Mouse (Mus musculus) kidney, postnatal 14 days (tissue): ENCODE measurements around the gene Ltb.
"Not testable (repeated sequence)": the region's sequence is repeated elsewhere in the genome, so short reads cannot be mapped to it uniquely, and the experiment has no call there.

Source experiments
- DNase-seq: peaks from one replicate; pipeline ENCODE4 v3.0.0; 2022; ENCODE audit warnings: mixed read lengths

The Ltb gene

DNA sequence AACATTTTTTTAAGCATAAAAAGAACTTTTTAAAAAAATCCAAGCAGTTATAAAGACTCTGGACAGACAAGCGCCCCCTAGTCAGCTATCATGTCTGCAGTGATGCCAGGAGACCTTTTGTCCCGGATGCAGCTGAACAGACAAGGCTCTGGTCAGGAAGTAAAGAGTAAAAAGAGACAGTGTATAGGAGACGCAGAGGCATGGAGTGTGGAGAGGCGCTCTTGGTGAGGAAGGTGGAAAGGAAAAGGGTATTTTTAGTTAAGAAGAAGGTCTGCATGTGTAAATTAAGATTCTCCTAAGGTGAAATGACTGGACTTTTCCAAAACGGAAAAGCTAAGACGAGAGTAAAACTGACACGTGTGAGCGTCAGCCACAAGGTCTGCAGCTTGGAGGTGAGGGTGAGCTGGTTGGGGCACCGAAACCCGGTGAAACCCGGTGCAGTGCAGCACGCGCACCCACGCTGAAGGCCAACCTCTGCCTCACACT is 32.4 kb downstream of the Ltb start:
- DNase-seq, result peak; percentile 52

DNA sequence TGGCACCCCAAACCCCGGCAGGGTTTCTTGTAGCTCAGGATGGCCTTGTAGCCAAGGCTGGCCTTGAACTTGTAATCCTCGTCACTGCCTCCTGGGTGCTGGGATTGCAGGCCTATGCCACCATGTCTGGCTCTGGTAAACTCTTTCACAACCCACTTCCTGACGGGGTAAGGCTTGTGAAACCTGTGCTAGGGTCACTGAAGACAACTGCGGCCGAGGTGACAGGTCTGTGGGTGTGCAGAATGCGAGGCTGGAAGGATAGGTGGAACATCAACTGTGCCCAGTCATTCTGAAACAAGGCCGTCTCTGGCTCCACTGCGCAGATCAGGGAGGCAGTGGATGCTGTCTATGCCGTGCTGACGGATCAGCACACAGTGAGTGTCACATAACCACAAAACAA is 36.8 kb downstream of the Ltb start:
- no peak for DNase-seq

DNA sequence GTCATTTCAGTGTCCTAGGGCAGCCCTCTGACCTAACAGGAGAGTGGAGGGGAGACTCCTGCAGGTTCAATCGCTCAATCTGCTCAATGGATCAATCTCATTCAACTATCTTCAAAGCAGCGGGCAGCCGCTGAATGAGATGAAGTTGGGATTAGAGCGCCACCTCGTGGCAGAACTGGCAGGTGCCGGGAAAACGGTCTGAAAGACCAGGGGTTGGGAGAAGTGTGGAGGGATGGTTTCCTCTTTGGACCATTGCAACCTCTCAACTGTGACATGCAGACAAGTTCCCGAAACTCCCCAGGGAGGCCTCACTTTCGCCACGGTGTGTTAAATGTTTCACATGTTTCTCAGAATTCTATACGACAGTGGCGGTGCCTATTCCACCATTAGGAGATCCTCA is 37.8 kb downstream of the Ltb start:
- peak; percentile 87 for DNase-seq

GRCm38 (mm10) chr17:35232659-35233058 is 38.4 kb downstream of the Ltb start:
- DNase-seq, result no peak

GRCm38 (mm10) chr17:35233114-35233980 is 39.1 kb downstream of the Ltb start, which contains the start of gene Atp6v1g2:
Atp6v1g2 (plus strand) TSS chr17:35233660.
- no peak for DNase-seq

GRCm38 (mm10) chr17:35234090-35234489 is 39.9 kb downstream of the Ltb start:
- not testable (repeated sequence) for DNase-seq

DNA sequence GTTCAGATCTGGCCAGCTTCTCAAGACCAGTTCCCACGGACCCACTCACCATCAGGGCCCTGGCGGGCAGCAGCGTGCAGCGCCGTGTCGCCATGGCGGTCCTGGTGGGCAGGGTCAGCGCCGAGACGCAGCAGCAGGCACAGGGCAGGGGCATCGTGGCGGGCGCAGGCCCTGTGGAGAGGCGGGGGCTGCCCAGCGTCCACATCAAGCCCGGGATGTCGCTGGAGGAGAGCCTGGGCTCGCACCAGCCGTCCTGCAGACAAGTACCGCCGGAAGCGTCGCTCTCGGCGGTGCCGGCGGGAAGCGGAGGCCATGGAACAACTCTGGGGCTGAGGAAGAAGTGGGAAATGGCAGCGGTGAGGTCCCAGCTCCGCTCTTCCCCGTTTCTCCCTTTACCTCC is 40.7 kb downstream of the Ltb start:
- DNase-seq, result peak; percentile 64

DNA sequence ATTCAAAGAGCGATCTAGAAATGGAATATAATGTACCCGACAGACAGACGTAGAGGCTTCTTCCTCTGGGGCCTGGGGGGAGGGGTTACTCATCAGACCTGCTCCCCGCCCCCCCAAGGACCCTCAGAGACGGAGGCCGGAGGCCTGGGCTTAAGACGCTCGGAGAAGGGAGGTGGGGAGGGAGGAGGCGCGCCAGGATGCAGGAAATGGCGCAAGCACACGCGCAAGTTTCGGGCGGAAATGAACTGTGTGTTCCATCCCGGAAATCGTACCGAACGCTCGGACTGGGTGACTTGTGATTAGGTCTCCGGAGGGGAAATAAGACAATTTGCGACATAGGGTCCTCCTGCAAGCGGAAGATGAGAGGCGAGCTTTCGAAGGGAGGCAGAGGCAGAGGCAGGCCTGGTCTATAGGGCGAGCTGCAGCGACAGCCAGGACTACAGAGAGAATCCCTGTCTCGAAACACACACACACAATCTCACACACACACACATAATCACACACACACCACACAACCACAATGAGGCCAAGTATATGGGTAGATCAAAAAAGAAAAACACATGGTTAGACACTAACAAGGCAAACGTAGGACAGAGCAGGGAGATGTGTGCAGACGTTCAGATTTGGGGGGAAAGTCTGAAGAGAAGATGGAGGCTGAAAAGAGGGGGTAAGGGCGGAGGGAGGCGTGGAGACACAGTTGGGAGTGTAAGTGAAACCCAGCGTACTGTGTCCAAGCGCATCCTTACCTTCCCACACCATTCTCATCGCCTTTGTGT is 41.6 kb downstream of the Ltb start, which contains the start of gene Nfkbil1:
Gene Nfkbil1 (minus strand): TSS at position 179 of the 776 bp plus-strand sequence.
- DNase-seq, result peak; percentile 95

DNA sequence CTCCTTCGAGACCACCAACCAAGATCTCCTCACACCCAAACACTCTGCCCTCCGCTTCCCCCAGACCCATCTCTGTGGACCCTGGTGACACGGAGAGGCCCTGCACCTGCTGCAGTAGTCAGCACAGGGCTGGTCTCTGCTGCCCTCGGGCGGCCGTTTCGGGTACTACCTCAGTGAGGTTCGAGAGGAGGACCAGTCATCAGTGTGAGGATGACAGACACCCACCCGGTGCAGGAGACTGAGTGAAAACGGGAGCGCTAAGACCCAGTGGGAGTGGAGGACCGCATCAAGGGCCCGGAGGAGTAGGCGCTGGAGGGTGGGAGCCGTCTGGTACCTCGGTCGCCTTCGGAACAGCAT is 42.1 kb downstream of the Ltb start:
- peak; percentile 95 for DNase-seq

GRCm38 (mm10) chr17:35236996-35237395 is 42.8 kb downstream of the Ltb start:
- DNase-seq, result no peak

DNA sequence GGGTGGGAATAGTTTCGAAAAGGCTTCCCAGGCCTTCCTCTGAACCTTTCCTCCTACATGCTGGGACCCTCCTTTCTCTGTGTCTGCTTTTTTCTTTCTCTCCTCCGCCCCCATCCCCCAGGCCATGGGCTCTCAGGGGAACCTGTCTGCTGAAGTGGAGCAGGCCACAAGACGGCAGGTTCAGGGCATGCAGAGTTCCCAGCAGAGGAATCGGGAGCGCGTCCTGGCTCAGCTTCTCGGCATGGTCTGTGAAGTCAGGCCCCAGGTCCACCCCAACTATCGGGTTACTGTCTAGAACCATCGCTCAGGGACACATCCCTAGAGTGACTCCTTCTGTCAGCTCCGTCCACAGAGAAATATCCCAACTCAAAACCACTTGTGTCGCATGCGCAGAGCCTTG is 43.3 kb downstream of the Ltb start:
- DNase-seq, result no peak

DNA sequence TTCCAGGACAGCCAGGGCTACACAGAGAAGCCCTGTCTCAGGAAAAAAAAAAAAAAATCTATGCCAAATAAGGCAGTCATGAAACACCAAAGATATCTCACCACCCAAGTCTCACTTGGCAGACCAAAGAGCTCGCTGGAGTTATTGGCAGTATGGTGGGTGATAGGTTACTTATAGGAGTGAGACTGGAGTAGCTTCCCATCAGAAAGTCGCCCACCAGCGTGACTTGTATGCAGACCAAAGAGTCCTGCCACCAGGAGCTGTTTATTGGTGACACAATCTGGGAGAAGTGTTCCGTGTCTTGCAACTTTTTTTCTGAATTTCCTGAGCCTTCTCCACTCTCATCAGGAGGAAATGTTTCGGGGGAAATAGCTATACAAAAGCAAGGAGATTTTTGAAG is 45.5 kb downstream of the Ltb start:
- no peak for DNase-seq

DNA sequence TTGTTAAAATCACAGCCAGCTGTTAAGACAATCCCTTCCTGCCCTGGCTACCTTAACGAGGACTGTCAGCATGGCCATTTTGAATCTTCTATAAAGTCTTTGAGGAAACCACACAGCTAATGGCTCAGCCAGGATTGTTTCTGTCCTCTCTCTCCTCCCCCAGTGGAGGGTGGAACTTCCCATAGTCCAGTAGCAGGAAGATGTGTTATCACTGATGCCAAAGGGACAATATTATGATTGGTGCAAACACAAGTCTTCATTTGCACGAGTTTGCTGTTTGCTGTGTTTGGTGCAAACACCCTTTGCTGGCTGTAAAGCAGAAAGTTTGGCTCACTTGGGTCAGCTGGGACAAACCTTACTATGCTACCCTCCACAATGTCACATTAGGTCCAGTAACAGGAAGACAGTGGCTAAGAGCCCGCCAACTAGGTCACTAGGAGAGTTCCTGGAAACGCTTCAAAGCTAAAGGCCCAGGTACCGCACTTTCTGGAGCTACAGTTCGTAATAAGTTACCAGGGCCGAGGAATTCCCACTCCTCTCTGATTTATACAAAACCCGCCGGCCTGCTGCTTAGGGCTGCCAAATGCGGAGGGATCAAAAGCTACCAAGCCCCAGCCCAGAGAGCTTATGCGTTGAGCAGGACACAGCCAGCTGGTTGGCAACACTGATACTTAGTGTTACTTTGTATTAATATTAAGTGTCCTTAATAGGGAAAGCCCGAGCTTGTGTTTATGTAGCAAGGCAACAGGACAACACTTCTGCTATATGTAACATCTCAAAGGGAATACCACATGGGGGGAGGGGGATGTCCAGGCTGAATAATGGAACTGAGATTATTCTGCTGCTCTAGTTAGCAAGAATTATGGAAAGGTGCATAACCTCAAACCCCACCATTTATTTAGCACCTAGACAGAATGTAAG is 46.4 kb downstream of the Ltb start:
- no peak for DNase-seq

- peak; percentile 97 for DNase-seq
These were observed 47.2 kb downstream of the Ltb start, which contains the start of gene Ddx39b for GRCm38 (mm10) chr17:35241305-35242014. Ddx39b (plus strand) TSS chr17:35241746.

DNA sequence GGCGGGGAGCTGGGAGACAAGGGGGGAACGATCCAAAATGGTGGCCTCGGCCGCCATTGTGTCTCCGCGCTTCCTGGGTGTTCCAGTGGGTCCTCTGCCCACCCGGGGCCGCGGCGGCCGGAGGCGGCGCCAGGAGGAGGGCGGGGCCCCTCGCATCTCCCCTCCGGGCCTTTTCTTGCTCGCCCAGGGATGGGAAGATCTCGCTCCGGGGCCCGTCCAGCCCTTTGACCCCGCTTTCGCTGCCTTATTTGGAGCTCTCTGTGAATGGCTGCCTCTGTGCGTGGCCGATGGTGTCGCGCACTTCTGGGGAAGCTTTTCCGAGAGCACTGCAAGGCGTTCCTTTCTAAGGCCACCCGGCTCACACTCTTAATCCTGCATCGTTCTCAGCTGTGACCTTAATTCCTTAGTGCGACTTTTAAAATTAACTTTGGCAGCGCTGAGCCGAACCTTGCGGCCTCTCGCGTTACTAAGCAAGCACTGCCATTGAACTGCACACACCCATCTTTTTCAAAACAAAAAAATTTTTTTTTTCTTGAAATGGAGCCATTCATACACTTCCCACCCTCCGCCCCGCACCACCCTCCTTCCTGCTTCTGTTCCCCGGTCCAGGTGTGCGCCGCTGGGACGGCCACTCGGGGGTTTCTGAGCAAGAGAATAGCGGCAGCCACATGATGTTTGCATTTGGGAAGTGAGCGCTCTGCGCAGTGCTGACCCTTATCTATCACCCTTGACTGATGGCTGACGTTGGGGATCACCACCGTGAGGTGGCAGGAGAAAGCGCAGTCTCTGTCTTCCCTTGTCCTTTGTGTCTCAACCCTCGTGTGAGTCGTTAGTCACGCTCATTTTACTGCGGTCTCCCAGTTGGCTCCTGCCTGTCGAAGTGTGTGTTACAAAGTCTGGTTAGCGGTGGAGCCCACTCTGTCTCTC is 48.0 kb downstream of the Ltb start:
- DNase-seq, result peak; percentile 88

GRCm38 (mm10) chr17:35243086-35243485 is 48.8 kb downstream of the Ltb start:
- peak; percentile 67 for DNase-seq

DNA sequence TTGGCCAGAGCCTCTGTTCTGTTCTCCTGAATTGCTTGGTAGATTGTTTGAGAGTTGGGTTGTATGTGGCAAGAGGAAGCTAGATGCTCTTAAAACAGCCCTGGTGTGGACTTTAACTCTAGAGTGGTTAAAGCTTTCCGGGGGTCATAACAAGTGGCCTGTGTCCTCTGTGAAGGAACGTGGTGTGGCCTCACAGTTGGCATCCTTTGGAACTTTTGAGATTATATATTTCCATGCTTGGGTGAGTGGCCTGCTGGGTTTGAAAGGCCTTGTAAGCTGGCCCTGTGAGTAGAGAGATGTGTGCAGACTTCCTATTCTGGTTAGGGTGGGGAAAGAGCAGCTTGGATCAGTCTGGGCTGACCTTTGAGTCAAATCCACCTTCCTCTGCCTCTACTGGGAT is 50.8 kb downstream of the Ltb start:
- no peak for DNase-seq
